Mouse (Mus musculus) left cerebral cortex, adult 9 months (tissue): ENCODE data around the gene Nfam1.

Source experiments
- DNase-seq, 2 experiments: peaks; one replicate each; pipeline ENCODE4 v3.0.0; 2022; ENCODE audit warnings: low spot score in 2 of 2

Gene Nfam1

GRCm38 (mm10) chr15:82992911-82993310, 40.2 kb downstream of the Nfam1 start:
- no peak for DNase-seq

- DNase-seq, result no peak
Measured at GRCm38 (mm10) chr15:82992079-82992783, 40.9 kb downstream of the Nfam1 start.

GRCm38 (mm10) chr15:82989190-82989704, 43.9 kb downstream of the Nfam1 start:
- no peak for DNase-seq

GRCm38 (mm10) chr15:82987732-82988112, 45.4 kb downstream of the Nfam1 start, which contains the start of gene Tcf20:
TSS of gene Tcf20 (minus strand) at chr15:82987872.
- peak; percentile 86 to 92 for DNase-seq

GRCm38 (mm10) chr15:82987014-82987731, 45.9 kb downstream of the Nfam1 start:
- no peak for DNase-seq

GRCm38 (mm10) chr15:82984574-82984973, 48.5 kb downstream of the Nfam1 start:
- no peak for DNase-seq

GRCm38 (mm10) chr15:82984097-82984496, 49.0 kb downstream of the Nfam1 start:
- no peak for DNase-seq

- no peak for DNase-seq
Measured at GRCm38 (mm10) chr15:82983416-82984026, 49.6 kb downstream of the Nfam1 start.

- DNase-seq, result no peak
Measured at GRCm38 (mm10) chr15:82982724-82983415, 50.2 kb downstream of the Nfam1 start.

- DNase-seq, result no peak
Measured at GRCm38 (mm10) chr15:82981676-82982520, 51.2 kb downstream of the Nfam1 start.

- DNase-seq, result no peak
Measured at GRCm38 (mm10) chr15:82979531-82979930, 53.6 kb downstream of the Nfam1 start.

- no peak for DNase-seq
Measured at GRCm38 (mm10) chr15:82974471-82974870, 58.6 kb downstream of the Nfam1 start.

GRCm38 (mm10) chr15:82969206-82969721, 63.8 kb downstream of the Nfam1 start:
- DNase-seq, result no peak

GRCm38 (mm10) chr15:82968449-82968848, 64.7 kb downstream of the Nfam1 start:
- DNase-seq, result peak in 1 of 2 experiments; percentile 42

- DNase-seq, result no peak
Measured at GRCm38 (mm10) chr15:82967947-82968346, 65.2 kb downstream of the Nfam1 start.

GRCm38 (mm10) chr15:82964266-82964825, 68.8 kb downstream of the Nfam1 start:
- DNase-seq, result no peak

- no peak for DNase-seq
Measured at GRCm38 (mm10) chr15:82963556-82964156, 69.5 kb downstream of the Nfam1 start.

GRCm38 (mm10) chr15:82963090-82963489, 70.0 kb downstream of the Nfam1 start:
- DNase-seq, result no peak

GRCm38 (mm10) chr15:82962536-82962935, 70.6 kb downstream of the Nfam1 start:
- no peak for DNase-seq
